Mouse (Mus musculus) embryonic facial prominence, embryonic 11.5 days (tissue): Measurements from ENCODE around the gene Sema6b. TPM values are rescaled to one million over a fixed set of nuclear protein-coding genes. Genes with fewer than 3 reads are reported as not detected.
A peak's percentile ranks its signal among the peaks of the same experiment; 100 is the strongest.

Source experiments
- ATAC-seq: fragments of 200-750 bp; cut with Nextera tagmentation; replicated peaks from 2 replicates; pipeline ENCODE4 v1.8.0; 2017; ENCODE audit warnings: low read depth; ENCODE audit not compliant: insufficient number of reproducible peaks, low FRiP score, low TSS enrichment
- DNase-seq: peaks from one replicate; pipeline ENCODE4 v3.0.0-alpha.2; 2015; ENCODE audit warnings: low spot score
- H3K27ac ChIP-seq: fragments of 300-500 bp; sonication (generic); replicated peaks from 2 replicates; pipeline ENCODE4 v1.5.1; 2014; ENCODE audit warnings: mild to moderate bottlenecking, low read depth, low read length, control low read depth
- H3K27me3 ChIP-seq: fragments of 300-500 bp; sonication (generic); 2 replicates; pipeline ENCODE4 v1.6.1; 2014; ENCODE audit warnings: mild to moderate bottlenecking, low read length, moderate library complexity, mixed read lengths; ENCODE audit not compliant: control insufficient read depth, insufficient read depth
- H3K36me3 ChIP-seq: fragments of 300-500 bp; sonication (generic); replicated peaks from 2 replicates; pipeline ENCODE4 v1.6.1; 2014; ENCODE audit warnings: low read depth, mild to moderate bottlenecking, low read length, moderate library complexity, mixed read lengths; ENCODE audit not compliant: control insufficient read depth, insufficient read depth
- H3K4me1 ChIP-seq: fragments of 300-500 bp; sonication (generic); 2 replicates; pipeline ENCODE4 v1.6.1; 2014; ENCODE audit warnings: low read length, mixed read lengths; ENCODE audit not compliant: control insufficient read depth, insufficient read depth
- H3K4me2 ChIP-seq: fragments of 300-500 bp; sonication (generic); 2 replicates; pipeline ENCODE4 v1.6.1; 2014; ENCODE audit warnings: low read depth, mild to moderate bottlenecking, control low read depth, low read length, moderate library complexity
- H3K4me3 ChIP-seq: fragments of 300-500 bp; sonication (generic); 2 replicates; pipeline ENCODE4 v1.5.1; 2014; ENCODE audit warnings: low read depth, low read length, control low read depth
- H3K9ac ChIP-seq: fragments of 300-500 bp; sonication (generic); replicated peaks from 2 replicates; pipeline ENCODE4 v1.6.1; 2014; ENCODE audit warnings: mild to moderate bottlenecking, control low read depth, low read length
- H3K9me3 ChIP-seq: fragments of 300-500 bp; sonication (generic); replicated peaks from 2 replicates; pipeline ENCODE4 v1.6.1; 2016; ENCODE audit warnings: mild to moderate bottlenecking, low read length, inconsistent platforms, mixed read lengths; ENCODE audit not compliant: control insufficient read depth
- WGBS: fragments of 180-500 bp; shearing (Covaris S2); extraction: QIAGEN DNeasy Blood & Tissue Kit; methylation state at CpG from one replicate; pipeline ENCODE4 v1.1.7; 2014; 5-methylcytosine and 5-hydroxymethylcytosine counted together
- polyA plus RNA-seq: library from polyadenylated mRNA; unstranded; fragments of >200 nt; fragmentation: Nextera tagmentation; extraction: Ambion mirVana; gene quantifications from 2 replicates; pipeline ENCODE4 v1.2.1, GENCODE M21; 2014

Gene Sema6b
- polyA plus RNA-seq, 1 experiment from 2014 or later: 1.1 TPM

GRCm38 (mm10) chr17:56121826-56122225, 18.3 kb downstream of the Sema6b start, which contains the start of gene Lrg1:
Lrg1 (minus strand) TSS chr17:56122001.
- Histone ChIP-seq H3K27ac (no peak within 1 kb of the TSS), H3K4me3 (no peak within 1 kb of the TSS), H3K9me3 (peaks cover 4% of the 10 kb centered on the region), H3K27me3 (peaks cover 56% of the 10 kb centered on the region), H3K4me1 (peaks cover 8% of the 10 kb centered on the region; the same call in 1 of the 2 replicates), H3K4me2 (no peak within 1 kb of the TSS), H3K9ac (no peak within 1 kb of the TSS), H3K36me3 (no peaks in the 10 kb centered on the region)
- ATAC-seq (no peak), DNase-seq (no peak)
- 66% methylated on average over 2 of the region's 2 CpGs for WGBS

- H3K9me3 ChIP-seq: peaks cover 4% of the 10 kb centered on the region
- WGBS: 7% methylated on average over 66 of the region's 66 CpGs
- peaks cover 56% of the 10 kb centered on the region for H3K27me3 ChIP-seq
- peaks cover 8% of the 10 kb centered on the region; the same call in 1 of the 2 replicates for H3K4me1 ChIP-seq
- no peak overlapping the region for H3K27ac ChIP-seq
- no peak overlapping the region for H3K4me3 ChIP-seq
- DNase-seq (no peak), ATAC-seq (no peak)
- H3K9ac ChIP-seq: no peak overlapping the region
- no peak overlapping the region for H3K4me2 ChIP-seq
- H3K36me3 ChIP-seq: no peaks in the 10 kb centered on the region
Observed at GRCm38 (mm10) chr17:56119981-56120880, 19.9 kb downstream of the Sema6b start.

GRCm38 (mm10) chr17:56119431-56119830, 20.7 kb downstream of the Sema6b start:
- no peak for ATAC-seq
- H3K36me3 ChIP-seq: no peaks in the 10 kb centered on the region
- WGBS: 42% methylated on average over 12 of the region's 12 CpGs
- H3K27ac ChIP-seq: no peak overlapping the region
- no peak overlapping the region for H3K4me2 ChIP-seq
- no peak overlapping the region for H3K9ac ChIP-seq
- H3K9me3 ChIP-seq: peaks cover 4% of the 10 kb centered on the region
- no peak for DNase-seq
- no peak overlapping the region for H3K4me3 ChIP-seq
- H3K4me1 ChIP-seq: peaks cover 8% of the 10 kb centered on the region; the same call in 1 of the 2 replicates
- H3K27me3 ChIP-seq: peaks cover 52% of the 10 kb centered on the region

- no peak within 1 kb of the TSS for H3K9ac ChIP-seq
- peaks cover 35% of the 10 kb centered on the region for H3K27me3 ChIP-seq
- DNase-seq: peak; percentile 70
- no peak within 1 kb of the TSS for H3K27ac ChIP-seq
- peak within 1 kb of the TSS; percentile 19 for H3K4me3 ChIP-seq
- H3K36me3 ChIP-seq: no peaks in the 10 kb centered on the region
- peak within 1 kb of the TSS; percentile 57 for H3K4me2 ChIP-seq
- 1% methylated on average over 27 of the region's 27 CpGs for WGBS
- ATAC-seq: no peak
- H3K4me1 ChIP-seq: peaks cover 3% of the 10 kb centered on the region; the same call in 1 of the 2 replicates
- no peaks in the 10 kb centered on the region; the same call in none of the 2 replicates for H3K9me3 ChIP-seq
Observed at GRCm38 (mm10) chr17:56117251-56117710, 22.9 kb downstream of the Sema6b start, which contains the start of gene Plin5. Plin5 (minus strand) TSS chr17:56117596.

- ATAC-seq (no peak), DNase-seq (no peak)
- no peaks in the 10 kb centered on the region for H3K36me3 ChIP-seq
- no peaks in the 10 kb centered on the region for H3K9me3 ChIP-seq
- H3K9ac ChIP-seq: no peak overlapping the region
- no peak overlapping the region for H3K4me3 ChIP-seq
- H3K27ac ChIP-seq: no peak overlapping the region
- H3K27me3 ChIP-seq: peaks cover 29% of the 10 kb centered on the region
- H3K4me1 ChIP-seq: peaks cover 3% of the 10 kb centered on the region; the same call in 1 of the 2 replicates
- no peak overlapping the region for H3K4me2 ChIP-seq
- 79% methylated on average over 10 of the region's 10 CpGs for WGBS
Observed at GRCm38 (mm10) chr17:56116193-56116592, 23.9 kb downstream of the Sema6b start.

GRCm38 (mm10) chr17:56112743-56113142, 27.4 kb downstream of the Sema6b start:
- Histone ChIP-seq H3K4me1 (no peaks in the 10 kb centered on the region), H3K27ac (no peak overlapping the region), H3K9me3 (no peaks in the 10 kb centered on the region), H3K4me2 (no peak overlapping the region), H3K27me3 (no peaks in the 10 kb centered on the region), H3K9ac (no peak overlapping the region), H3K36me3 (no peaks in the 10 kb centered on the region), H3K4me3 (no peak overlapping the region)
- 67% methylated on average over 3 of the region's 3 CpGs for WGBS
- DNase-seq (no peak), ATAC-seq (no peak)

GRCm38 (mm10) chr17:56111864-56112263, 28.3 kb downstream of the Sema6b start:
- ATAC-seq: 0 out of 2 replicates have a peak, but pooled peaks have one; percentile 17
- peak; percentile 87 for DNase-seq
- Histone ChIP-seq H3K9ac (no peak overlapping the region), H3K4me2 (no peak overlapping the region), H3K4me3 (no peak overlapping the region), H3K27me3 (no peaks in the 10 kb centered on the region), H3K27ac (no peak overlapping the region), H3K36me3 (no peaks in the 10 kb centered on the region), H3K9me3 (no peaks in the 10 kb centered on the region), H3K4me1 (no peaks in the 10 kb centered on the region)
- WGBS: 41% methylated on average over 5 of the region's 5 CpGs

GRCm38 (mm10) chr17:56111021-56111420, 29.1 kb downstream of the Sema6b start:
- ATAC-seq: no peak
- Histone ChIP-seq H3K9me3 (no peaks in the 10 kb centered on the region), H3K27ac (no peak overlapping the region), H3K4me1 (no peaks in the 10 kb centered on the region), H3K4me2 (no peak overlapping the region), H3K9ac (no peak overlapping the region), H3K4me3 (no peak overlapping the region), H3K27me3 (no peaks in the 10 kb centered on the region), H3K36me3 (no peaks in the 10 kb centered on the region)
- no peak for DNase-seq
- WGBS: 54% methylated on average over 1 of the region's 1 CpGs
